Mouse (Mus musculus) 3T3-L1 (cell line): ENCODE measurements around the gene Mapk8ip1.

Source experiments
- DNase-seq: peaks from one replicate; pipeline ENCODE4 v3.0.0-alpha.2; 2015; ENCODE audit warnings: low read depth, low spot score

The Mapk8ip1 gene

DNA sequence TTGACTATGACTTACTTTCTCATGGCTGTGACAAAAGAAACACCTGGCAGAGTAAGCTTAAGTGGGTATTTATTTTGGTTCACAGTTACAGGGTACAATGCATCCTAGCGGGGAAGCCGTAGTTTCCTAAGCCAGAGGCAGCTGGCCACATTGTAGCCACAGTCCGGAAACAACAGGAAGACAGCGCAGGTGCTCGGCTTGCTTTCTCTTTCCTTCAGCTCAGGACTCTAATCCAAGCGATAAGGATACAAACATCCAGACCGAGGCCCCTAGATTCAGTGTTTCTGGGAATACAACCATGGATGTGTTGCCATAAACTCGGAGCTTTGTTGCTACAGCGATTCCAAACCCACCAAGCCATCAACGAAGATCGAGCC, 27.6 kb downstream of the Mapk8ip1 start:
- no peak for DNase-seq

DNA sequence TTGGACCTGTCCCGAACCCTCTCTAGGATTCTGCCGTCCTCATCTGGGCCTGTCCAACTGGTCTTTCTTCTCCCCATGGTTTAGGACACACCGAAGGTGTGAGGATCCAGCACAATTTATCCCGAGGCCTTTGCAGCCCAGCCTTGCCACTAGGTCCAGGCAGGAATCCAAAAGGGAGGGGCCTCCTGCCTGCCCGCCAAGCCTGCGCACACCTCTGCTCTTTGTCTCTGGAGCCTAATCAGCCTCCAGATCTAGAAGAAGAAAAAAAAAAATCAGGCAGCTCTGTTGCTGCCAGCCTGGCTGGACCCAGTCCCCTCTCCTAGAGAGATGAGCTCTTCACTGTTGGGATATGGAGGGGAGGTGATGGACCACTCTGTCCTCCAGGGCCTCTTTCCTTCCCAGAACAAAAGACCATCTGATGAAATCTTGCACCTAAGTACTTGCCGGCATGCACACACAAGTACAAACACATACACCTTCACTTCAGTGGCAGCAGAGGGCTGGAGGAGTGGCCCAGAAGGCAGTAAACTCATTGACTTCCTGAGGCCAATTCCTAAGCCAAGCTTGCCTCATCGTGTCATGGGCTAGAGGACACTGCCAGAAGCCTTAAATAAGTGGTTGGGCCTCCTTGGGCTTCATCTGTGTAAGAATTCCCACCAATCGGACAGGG, 28.2 kb downstream of the Mapk8ip1 start:
- DNase-seq = no peak

DNA sequence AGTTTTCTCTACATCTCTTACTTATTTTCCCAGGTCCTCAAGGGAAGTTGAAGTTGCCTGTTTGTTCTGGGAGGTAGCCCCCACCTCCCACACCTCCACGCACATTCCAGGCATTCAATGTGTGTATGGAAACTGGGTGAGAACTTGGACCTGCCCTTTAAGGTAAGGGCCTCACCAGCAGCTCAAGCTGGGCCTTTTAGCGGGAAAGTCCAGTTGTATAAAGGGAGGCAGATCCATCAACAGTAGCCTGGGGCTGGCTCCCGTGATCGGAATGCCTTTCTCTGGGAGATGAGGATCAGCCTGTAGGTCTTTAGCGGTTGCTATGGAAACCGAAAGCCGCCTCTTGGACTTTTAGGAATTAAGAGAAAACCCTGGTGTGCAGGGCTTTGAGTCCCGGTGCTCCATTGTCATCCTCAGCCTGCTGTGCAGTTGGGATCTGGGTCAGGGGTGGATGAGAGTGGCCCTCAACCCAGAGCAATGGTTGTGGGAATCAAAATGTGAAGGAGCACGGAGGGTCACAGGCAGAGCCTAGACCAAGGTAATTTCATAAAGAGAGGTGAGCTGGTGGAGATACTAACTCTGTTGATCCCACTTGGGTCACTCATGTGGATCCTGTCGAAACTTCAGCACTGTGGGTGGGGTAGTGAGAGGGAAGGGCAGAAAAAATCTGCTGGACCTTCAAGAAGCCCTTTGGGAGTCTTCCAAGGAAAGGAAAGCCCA, 28.9 kb downstream of the Mapk8ip1 start:
- DNase-seq = no peak

DNA sequence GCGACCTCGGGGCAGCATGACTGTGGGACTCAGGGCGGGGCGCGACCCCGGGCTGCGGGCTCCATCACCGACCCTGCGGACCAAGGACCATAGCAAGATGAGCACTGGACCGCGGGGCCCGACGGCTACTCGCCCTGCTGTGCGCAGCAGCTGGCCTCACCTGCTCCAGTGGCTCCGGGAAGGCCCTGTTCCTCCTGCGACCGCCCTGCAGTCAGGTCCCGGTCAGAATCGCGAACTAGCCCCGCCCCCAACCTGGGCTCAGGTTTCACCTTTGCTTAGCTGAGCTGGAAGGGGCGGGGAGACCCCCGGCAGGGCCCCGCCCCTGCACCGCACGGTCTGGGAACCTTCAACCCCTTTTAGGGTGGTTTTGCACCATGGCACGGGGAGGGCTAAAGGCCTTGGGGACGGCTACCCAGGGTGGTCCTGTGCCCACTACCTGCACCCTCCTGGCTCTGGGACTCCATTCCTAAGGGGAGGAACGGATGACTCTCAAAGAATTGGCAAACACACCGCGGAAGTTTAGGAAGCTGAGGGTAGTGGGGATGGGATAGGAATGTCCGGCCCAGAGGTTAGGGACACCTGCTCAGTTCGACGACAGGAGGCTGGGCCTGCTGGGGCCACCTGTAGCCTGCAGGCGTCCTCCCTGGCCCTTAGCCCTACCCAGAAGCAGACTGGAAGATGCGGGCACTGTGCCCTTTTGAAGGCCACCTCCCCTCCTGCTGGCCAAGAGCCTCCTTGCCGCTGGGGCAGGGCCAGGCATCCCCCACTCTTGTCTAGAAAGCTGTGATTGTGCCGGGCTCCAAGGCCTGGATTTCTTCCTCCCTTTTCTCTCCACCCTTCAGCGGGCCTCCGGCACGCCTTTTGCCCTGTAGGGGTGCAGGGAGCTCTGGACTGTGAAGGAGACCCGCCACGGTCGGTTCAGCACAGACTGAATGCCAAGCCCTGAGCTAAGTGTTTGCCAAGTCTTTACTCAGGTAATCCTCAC, 29.9 kb downstream of the Mapk8ip1 start:
- no peak for DNase-seq

DNA sequence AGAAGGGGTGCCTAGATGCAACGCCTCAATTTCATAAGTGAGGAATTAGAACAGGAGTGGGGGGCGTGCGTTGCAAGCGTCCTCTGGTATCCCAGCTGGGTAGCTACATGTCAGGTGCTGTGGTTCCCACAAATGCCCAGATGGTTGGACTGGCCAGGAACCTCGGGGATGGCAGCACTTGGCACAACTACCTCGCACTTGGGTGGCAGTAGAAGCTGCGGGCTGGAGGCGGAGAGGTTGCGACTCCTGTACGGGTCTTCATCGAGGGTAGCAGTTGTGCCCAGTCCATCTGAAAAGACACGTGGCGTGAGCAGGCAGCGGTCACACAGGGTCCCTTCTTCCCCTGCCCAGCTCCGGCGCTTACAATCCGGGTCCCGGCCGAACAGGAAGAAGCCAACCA, 30.7 kb downstream of the Mapk8ip1 start:
- DNase-seq = no peak

DNA sequence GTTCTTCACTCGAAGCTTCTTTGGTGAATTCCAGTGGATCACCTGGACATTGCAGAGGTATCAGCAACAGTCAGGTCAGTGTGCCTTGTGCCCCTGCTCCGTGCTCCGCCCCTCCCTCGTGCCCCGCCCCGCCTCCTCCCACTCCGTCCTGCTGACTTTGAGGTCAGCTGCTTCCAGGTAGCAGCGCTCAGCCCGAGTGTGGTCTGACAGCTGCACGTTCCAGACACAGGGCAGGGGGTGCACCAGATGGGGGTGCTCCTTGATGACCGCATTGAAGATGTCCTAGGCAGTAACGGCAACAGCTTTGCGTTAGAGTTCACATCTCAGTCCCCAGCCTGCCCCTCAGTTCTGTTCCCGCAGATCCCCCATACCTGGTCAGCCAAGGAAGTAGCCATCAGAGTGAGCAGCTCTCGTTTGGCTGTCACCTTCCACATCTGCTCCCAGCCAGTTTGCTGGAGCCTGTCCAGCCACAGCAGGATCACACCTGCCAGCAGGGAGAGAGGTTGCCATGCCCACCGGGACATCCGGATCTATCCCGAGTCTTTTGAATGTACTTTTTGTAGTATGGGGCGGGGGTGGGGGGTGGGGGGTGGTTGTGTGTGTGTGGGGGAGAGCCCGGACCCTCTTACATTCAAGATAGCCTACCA, 33.6 kb downstream of the Mapk8ip1 start:
- no peak for DNase-seq

DNA sequence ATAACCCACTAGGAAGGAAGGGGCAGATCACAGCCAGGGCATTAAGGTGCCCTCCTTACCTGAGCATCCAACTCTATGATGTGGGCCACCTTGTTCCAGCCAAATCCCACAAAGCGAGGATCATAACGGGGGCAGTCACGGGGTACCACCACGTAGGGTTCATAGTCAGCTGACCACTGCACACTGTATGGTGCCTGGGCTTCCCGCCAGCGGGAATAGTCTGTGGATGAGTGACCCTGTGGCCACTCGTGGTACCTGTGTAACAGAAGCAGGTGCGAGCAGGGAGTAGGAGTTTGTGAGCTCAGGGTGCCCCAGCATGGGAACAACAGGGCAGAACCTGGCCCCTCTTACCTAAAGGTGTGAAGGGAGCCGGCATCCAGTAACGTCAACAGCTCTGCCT, 35.5 kb downstream of the Mapk8ip1 start:
- DNase-seq = no peak

DNA sequence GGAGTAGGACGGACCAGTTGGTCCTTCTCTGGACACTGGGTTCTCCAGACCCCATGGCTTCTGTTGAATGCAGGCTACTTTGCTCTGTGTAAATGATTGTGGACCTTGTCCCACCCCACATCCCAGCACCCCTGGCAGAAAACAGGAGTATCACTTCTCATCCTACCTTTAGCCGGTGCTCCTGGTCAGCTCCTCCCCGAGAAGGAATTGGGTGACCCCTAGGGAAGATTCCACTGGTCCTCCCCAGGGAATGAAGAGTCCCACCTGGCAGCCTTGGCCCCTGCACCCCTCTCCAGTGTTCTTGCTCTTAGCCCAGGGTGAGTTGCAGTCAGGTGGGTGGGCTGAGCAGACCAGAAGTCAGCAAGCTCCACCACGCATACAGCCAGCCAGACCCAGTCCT, 37.0 kb downstream of the Mapk8ip1 start:
- DNase-seq = no peak

DNA sequence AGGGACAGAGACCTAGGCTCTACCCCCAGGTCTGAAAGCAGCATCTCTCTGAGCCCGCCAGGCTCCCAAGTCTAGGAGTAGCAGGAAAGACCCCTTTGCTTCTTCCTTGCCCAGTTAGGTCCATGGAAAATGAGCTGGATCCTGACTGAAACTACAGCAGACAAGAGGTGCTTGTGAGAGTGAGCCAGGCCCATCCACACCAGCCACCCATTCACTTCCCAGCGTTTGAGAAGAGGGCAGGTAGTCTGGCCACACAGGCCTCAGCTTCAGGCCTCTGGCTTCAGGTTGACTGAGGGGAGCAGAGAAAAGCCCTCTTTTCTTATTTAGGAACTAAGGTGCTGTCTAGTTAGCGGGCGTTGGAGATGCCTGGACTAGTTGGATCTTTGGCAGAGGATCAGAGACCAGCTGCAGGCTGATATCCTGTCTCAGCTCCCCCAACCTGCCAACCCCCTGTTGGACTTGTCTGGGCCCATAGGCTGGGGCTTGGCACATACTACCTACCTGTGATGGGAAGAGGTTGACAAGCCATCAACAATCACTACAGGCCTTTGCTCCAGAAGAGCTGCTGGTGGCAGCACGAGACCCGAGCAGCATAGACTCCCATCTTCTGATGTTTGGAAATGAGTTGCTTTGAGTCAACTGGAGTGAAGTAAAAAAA, 38.4 kb downstream of the Mapk8ip1 start:
- DNase-seq = no peak

DNA sequence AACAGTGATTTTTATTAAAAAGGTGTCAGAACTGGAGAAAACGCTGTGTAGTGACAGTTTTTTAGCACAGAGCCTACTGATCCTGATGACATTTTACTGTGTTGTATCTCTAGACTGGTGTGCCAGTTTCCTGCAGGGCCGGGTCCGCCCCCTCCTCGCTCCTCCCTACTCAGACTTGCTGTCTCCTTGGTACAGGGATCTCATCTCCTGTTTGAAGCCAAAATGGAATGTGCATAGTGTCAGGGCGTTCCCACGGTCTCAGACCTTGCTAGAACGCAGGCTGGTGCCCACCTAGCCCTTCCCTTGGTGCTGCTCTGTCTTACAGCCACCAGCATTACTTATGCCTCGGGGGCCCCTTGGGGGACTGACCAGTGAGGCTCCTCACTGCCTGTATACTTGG, 39.3 kb downstream of the Mapk8ip1 start:
- no peak for DNase-seq

DNA sequence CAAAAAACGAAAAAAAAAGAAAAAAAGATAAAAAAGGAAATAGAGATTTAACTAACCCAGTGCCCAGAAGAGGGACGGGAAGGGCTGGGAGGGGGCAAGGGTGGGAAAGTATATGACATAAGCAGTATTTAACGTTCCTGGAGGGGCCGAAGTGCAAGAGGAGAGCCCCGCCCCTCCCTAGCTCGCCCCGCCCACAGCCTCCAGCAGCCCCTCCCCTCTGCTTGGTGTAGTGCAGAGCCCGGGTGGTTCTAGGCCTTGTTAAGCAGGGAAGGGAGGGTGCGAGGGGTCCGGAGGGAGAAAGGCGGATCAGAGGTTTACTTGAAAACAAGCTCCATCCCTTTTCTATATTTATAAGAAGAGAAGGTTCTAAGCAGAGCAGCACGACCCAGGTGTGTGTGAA, 40.2 kb downstream of the Mapk8ip1 start:
- DNase-seq = no peak

DNA sequence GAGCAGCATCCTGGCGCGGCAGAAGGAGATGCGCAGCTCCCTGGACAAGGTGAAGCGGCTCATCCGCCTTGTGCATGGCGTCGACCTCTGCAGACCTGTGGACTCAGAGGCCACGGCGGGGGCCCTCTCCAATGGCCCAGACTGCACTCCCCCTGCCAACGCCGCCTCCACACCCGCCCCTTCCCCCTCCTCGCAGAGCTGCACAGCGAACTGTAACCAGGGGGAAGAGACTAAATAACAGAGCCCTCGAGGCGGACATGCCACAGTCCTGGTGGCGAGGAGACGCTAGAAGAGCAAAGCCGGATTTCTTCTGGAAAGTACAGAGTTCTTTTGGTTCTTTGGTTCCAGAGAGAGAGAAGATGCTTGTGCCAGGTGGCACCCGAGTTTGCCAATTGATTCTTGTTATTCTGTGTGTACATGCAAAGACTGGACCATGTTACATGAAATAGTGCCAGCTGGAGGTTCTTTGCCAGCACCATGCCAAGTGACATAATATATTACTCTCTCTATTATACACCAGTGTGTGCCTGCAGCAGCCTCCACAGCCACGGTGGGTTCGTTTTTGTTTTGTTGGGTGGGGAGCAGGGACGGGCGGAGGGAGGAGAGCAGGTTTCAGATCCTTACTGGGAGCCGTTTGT, 40.8 kb downstream of the Mapk8ip1 start:
- no peak for DNase-seq

DNA sequence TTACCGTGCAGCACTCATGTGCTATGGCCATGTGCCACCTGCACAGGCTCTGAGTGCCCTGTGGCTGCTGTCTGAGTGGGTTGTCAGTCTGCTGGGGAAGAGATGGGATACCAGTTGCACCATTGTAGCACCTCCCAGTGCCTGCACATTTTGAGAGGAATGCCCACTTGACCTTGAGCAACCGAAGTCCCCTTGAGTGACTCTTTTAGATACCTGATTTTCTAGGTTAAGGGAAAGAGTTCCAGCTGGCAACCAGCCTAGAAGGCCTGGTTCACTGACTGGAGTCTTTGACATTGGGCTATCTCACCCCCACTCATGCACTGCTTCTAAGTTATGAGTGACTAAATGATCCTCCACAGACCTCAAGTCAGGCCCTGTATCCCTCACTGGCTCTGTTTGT, 41.8 kb downstream of the Mapk8ip1 start:
- no peak for DNase-seq

DNA sequence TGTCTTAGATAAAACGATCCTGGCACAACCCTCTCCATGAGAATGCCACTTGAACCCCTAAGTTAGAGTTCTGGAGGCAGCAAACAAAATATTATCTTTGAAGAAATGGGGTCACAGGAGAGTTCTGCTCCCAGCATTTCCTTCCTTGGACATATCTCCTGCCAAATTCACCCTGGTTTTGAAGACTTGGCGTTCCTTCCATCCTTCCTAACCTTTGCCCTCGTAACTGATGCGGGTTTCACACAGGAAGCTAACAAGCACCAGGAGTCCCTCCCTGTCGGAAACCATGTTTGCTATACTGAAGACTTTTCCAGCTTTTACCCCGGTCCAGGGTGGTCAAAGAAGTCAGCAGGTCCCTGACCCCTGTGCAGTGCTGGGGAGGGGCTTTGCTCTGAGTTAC, 46.8 kb downstream of the Mapk8ip1 start:
- DNase-seq = no peak

DNA sequence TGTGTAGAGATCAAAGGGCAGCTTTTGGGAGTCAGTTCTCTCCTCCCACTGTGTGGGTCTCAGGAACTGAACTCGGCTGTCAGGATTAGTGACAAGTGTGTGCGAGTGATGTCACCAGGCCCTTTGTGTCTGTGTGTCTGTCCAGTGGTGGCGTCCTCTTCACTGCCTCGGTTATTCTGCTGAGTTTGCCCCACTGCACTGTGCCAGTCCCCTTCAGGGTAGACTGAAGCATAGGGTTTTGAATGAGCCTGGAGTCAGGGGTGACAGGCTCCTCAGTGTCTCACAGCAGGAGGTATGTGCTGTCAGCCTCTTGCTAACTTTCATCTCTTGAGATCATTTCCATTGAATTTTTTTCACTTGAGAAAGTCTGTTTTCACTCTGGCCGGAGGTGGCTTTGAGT, 47.7 kb downstream of the Mapk8ip1 start:
- no peak for DNase-seq

DNA sequence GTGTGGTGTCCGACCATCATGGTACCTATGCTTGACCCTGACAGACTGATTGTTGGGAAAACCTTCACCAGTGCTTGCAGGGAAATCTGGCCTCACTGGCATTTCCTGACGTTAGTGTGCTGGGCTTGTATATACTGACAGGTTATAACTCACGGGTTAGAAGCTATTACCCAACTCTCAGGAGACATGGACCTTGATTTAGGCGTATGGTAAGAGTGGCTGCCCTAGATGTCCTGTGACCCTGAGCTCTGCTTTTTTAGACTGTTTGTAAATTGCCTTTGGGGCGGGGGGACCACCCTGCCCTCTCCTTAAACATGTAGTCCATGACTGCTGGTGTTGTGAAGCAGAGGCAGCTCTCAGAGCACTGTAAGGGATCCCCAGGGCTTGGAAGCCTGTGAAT, 50.4 kb downstream of the Mapk8ip1 start:
- DNase-seq = no peak

DNA sequence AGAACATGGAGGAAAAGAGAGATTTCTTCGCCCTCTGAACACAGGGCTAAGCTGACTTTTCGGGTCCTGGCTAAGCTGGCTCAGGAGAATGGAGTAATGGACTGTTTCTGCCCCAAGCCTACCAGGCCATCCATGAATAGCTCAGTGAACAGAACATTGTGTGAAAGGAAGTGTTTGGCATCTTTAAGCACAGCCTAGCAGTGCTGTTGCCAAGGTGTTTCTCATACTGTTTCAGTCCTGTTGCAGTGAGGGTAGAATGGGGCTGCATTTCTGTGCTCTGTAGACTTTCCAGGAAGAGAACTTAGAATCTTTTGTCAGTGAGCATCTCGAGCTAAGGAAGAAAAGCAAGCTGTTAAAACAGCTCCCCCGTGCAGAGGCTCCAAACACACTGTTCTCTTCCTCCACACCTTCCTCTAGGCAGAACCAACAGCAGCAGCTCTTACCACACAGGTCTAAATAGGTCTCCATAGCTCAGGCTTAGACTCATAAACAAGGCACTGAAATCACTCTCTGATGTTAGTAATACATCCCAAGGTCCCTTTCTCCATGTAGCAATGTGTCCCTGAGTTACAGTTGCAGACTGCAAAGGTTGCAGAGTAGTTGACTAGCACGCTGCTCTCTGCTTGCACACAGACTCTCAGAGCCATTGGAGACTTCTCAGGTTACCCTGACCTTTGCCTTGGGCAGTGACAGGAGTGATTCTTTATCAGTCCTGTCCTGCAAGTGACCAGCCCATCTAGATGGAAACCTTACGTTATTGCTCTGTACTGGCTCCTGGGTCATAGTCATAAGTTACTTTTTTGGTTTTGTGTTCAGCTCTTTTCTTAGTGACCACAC, 51.3 kb downstream of the Mapk8ip1 start:
- no peak for DNase-seq

DNA sequence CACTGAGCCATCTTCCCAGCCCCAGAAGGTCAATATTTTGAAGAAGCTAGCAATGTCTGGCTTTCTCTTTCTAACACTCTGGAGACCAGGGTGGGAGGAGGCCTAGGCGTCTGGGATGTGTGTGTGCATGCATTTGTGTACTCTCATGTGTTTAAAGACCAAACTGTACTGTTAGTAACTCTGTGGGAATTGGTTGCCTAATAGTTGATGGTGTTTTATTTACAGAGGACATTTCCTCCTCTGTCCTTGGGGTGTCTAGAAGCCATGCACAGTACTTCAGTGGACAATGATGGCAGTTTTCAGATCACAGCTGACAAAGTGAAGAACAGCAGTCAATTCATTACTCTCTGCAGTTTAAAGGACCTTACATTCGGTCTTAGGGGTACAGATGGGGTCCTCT, 53.9 kb downstream of the Mapk8ip1 start:
- DNase-seq = no peak

DNA sequence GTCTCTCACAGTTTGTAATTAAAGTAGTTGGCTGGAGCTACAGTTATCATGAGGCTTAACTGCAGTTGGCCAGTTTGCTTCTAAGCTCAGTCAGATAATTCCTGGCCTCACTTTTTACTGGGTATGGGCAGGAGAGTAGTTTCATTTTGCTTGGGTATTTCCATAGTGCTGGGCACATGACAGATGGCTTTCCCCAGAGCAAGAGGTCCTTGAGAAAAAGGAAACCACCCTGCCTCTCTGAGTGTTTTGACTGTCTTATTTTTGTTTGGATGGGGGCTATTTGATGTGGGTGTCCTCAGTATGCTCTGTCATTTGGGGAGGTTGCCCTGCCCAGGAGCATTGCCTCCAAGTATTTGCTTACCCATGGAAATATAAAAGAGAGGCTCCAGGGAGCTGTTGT, 58.6 kb downstream of the Mapk8ip1 start:
- no peak for DNase-seq
